Mouse (Mus musculus) hindbrain, embryonic 15.5 days (tissue): ENCODE measurements around the gene Olfr1048. TPM values are rescaled to one million over a fixed set of nuclear protein-coding genes. Genes with fewer than 3 reads are reported as not detected.
"Not testable (repeated sequence)": the region's sequence is repeated elsewhere in the genome, so short reads cannot be mapped to it uniquely, and the experiment has no call there.

ENCODE experiments used
- ATAC-seq: fragments of 200-750 bp; cut with Nextera tagmentation; 2 replicates; pipeline ENCODE4 v1.8.0; 2017; ENCODE audit warnings: low read depth, moderate number of reproducible peaks, moderate TSS enrichment; ENCODE audit not compliant: low FRiP score
- H3K27ac ChIP-seq: fragments of 300-500 bp; sonication (generic); replicated peaks from 2 replicates; pipeline ENCODE4 v1.5.1; 2015; ENCODE audit warnings: mild to moderate bottlenecking, inconsistent platforms
- H3K27me3 ChIP-seq: fragments of 300-500 bp; sonication (generic); 2 replicates; pipeline ENCODE4 v1.6.1; 2015; ENCODE audit warnings: control low read depth, inconsistent platforms
- H3K36me3 ChIP-seq: fragments of 300-500 bp; sonication (generic); 2 replicates; pipeline ENCODE4 v1.6.1; 2015; ENCODE audit warnings: control low read depth, inconsistent platforms
- H3K4me1 ChIP-seq: fragments of 300-500 bp; sonication (generic); replicated peaks from 2 replicates; pipeline ENCODE4 v1.6.1; 2015; ENCODE audit warnings: control low read depth, inconsistent platforms
- H3K4me2 ChIP-seq: fragments of 300-500 bp; sonication (generic); 2 replicates; pipeline ENCODE4 v1.6.1; 2015; ENCODE audit warnings: moderate library complexity, mild to moderate bottlenecking, inconsistent platforms
- H3K4me3 ChIP-seq: fragments of 300-500 bp; sonication (generic); 2 replicates; pipeline ENCODE4 v1.5.1; 2015; ENCODE audit warnings: mild to moderate bottlenecking, inconsistent platforms
- H3K9ac ChIP-seq: fragments of 300-500 bp; sonication (generic); 2 replicates; pipeline ENCODE4 v1.6.1; 2015; ENCODE audit warnings: inconsistent platforms
- H3K9me3 ChIP-seq: fragments of 300-500 bp; sonication (generic); 2 replicates; pipeline ENCODE4 v1.6.1; 2016; ENCODE audit warnings: control low read depth, inconsistent platforms
- WGBS: fragments of 180-500 bp; shearing (Covaris S2); methylation state at CpG from one replicate; pipeline ENCODE4 v1.1.7; 2015; 5-methylcytosine and 5-hydroxymethylcytosine counted together
- polyA plus RNA-seq: library from polyadenylated mRNA; unstranded; fragments of >200 nt; fragmentation: Nextera tagmentation; extraction: Ambion mirVana; gene quantifications from 2 replicates; pipeline ENCODE4 v1.2.1, GENCODE M21; 2015

Olfr1048 gene
- polyA plus RNA-seq = not detected in 2 replicates

DNA sequence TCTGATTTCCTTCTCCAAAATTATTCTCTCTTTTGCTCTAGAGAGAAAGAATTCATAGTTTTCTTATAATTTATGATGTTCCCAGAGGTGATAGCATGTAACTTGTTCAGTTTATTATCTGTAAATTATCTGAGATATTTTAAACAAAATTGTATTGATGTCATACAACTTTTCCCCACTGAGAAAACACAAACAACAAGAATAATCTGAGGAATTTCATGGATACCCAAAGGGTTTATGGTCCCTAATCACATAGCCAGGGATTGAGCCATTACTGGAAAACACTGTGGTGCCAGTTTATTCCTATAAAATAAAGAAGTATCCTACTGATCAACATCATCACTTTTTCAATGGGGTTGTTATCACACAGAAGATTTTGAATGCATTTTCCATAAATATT, at the start of gene Olfr1048:
Gene Olfr1048, minus strand, starts transcription at position 101 of the 400 bp plus-strand sequence.
- no peaks in the 10 kb centered on the region for H3K27me3 ChIP-seq
- ATAC-seq = no peak
- no peaks in the 10 kb centered on the region for H3K4me1 ChIP-seq
- H3K36me3 ChIP-seq = no peaks in the 10 kb centered on the region
- H3K4me2 ChIP-seq = no peak within 1 kb of the TSS
- H3K27ac ChIP-seq = no peak within 1 kb of the TSS
- no peak within 1 kb of the TSS for H3K4me3 ChIP-seq
- no peak within 1 kb of the TSS for H3K9ac ChIP-seq
- H3K9me3 ChIP-seq = no peaks in the 10 kb centered on the region

DNA sequence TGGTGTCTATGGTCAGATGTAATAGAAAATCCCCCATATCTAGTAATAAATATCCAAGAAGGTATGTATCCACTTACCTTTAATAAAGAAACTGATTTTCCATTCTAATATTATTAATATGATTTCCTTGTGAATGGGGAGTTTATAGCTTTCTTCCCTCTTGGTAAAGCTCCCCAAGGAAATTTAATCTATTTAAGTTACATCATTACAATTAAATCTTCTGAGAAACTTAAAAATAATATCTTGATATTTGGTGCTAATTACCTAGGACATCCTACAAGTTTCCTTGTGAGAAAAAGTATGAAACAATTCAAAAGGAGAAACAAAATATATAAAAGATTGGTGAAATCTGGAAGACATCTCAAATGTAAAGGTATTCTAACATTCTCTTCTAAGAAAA, 38.9 kb upstream of the Olfr1048 start, which contains the start of gene Olfr1051:
Gene Olfr1051, minus strand, starts transcription at position 101 of the 400 bp plus-strand sequence.
- H3K27me3 ChIP-seq, H3K9me3 ChIP-seq, ATAC-seq, H3K4me1 ChIP-seq, H3K4me3 ChIP-seq, H3K27ac ChIP-seq, H3K36me3 ChIP-seq, H3K4me2 ChIP-seq, H3K9ac ChIP-seq: not testable (repeated sequence)

DNA sequence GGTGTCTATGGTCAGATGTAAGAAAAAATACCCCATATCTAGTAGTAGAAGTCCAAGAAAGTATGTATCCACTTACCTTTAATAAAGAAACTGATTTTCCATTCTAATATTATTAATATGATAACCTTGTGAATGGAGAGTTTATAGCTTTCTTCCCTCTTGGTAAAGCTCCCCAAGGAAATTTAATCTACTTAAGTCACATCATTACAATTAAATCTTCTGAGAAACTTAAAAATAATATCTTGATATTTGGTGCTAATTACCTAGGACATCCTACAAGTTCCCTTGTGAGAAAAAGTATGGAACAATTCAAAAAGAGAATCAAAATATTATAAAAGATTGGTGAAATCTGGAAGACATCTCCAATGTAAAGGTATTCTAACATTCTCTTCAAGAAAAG, 18.1 kb upstream of the Olfr1048 start, which contains the start of gene Olfr1049:
Gene Olfr1049, minus strand, starts transcription at position 101 of the 400 bp plus-strand sequence.
- H3K4me2 ChIP-seq, H3K36me3 ChIP-seq, ATAC-seq, H3K27me3 ChIP-seq, H3K4me1 ChIP-seq, H3K27ac ChIP-seq, H3K9ac ChIP-seq, H3K4me3 ChIP-seq, H3K9me3 ChIP-seq: not testable (repeated sequence)

DNA sequence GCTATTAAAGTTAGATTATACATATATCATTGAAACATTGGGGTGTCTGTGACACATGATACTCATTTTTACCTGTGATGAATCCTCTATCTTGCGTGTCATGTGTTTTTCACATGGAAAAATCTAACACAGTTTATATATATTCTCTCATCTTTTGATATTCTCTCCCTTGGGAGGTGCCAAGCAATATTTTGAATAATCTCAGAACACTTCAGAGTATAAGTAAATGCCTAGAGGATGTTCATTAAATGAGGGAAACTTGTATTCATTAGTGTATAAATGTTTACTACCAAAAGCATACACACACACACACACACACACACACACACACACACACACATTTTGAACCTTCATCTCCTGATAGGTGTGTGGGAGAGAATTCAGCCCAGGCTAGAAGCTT, 8.8 kb downstream of the Olfr1048 start, which contains the start of gene Olfr1047:
Gene Olfr1047, minus strand, starts transcription at position 101 of the 400 bp plus-strand sequence.
- H3K4me2 ChIP-seq = no peak within 1 kb of the TSS
- no peaks in the 10 kb centered on the region for H3K4me1 ChIP-seq
- no peak within 1 kb of the TSS for H3K9ac ChIP-seq
- no peaks in the 10 kb centered on the region for H3K9me3 ChIP-seq
- no peak for ATAC-seq
- H3K4me3 ChIP-seq = no peak within 1 kb of the TSS
- 98% methylated on average over 1 of the region's 1 CpGs for WGBS
- H3K36me3 ChIP-seq = no peaks in the 10 kb centered on the region
- no peak within 1 kb of the TSS for H3K27ac ChIP-seq
- H3K27me3 ChIP-seq = no peaks in the 10 kb centered on the region

DNA sequence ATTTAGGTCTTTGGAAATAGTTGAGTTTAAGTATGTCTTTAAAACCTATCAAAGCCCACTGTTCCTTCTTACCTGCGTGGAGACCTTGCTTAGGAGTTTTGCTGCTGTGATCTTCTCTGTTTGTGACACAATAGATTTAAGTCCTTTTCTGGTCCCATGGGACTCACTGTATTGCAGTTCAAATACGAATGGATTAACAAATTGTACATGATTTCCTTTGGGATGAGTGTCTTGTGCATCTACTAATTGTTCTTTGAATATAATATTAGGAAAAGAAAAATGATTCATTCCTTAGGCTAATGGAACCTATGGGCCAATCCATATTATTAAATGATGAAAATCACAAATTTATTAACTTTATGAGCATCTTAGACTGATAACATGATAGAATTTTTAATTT, 20.9 kb downstream of the Olfr1048 start, which contains the start of gene Olfr1046:
Gene Olfr1046, minus strand, starts transcription at position 101 of the 400 bp plus-strand sequence.
- Histone ChIP-seq H3K9ac (no peak within 1 kb of the TSS), H3K27me3 (no peaks in the 10 kb centered on the region), H3K9me3 (no peaks in the 10 kb centered on the region), H3K36me3 (no peaks in the 10 kb centered on the region), H3K4me2 (no peak within 1 kb of the TSS), H3K4me1 (no peaks in the 10 kb centered on the region), H3K4me3 (no peak within 1 kb of the TSS), H3K27ac (no peak within 1 kb of the TSS)
- ATAC-seq = no peak
- 67% methylated on average over 2 of the region's 2 CpGs for WGBS

DNA sequence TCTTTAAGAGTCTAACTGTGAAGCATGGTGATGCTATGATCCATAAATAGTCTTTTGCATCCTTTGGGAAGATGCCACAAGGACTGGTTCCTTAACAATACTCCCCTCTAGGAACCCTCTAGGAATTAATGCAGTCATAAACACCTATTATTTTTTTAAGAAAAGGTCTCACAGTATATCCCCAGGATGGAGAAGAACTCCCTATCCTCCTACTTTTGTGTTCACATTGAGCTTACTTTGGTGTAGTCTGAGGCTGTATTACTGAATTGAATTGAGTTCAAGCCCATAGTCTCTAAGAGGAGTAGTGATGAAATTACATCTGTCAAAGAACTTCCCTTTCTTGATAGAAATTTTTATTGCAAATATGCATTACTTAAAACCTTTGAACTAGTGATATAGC, 37.2 kb downstream of the Olfr1048 start, which contains the start of gene Olfr1045:
Gene Olfr1045, minus strand, starts transcription at position 101 of the 400 bp plus-strand sequence.
- no peaks in the 10 kb centered on the region for H3K9me3 ChIP-seq
- no peak within 1 kb of the TSS for H3K4me2 ChIP-seq
- no peak within 1 kb of the TSS for H3K4me3 ChIP-seq
- H3K36me3 ChIP-seq = no peaks in the 10 kb centered on the region
- no peaks in the 10 kb centered on the region for H3K4me1 ChIP-seq
- no peak for ATAC-seq
- H3K9ac ChIP-seq = no peak within 1 kb of the TSS
- H3K27ac ChIP-seq = no peak within 1 kb of the TSS
- H3K27me3 ChIP-seq = no peaks in the 10 kb centered on the region

DNA sequence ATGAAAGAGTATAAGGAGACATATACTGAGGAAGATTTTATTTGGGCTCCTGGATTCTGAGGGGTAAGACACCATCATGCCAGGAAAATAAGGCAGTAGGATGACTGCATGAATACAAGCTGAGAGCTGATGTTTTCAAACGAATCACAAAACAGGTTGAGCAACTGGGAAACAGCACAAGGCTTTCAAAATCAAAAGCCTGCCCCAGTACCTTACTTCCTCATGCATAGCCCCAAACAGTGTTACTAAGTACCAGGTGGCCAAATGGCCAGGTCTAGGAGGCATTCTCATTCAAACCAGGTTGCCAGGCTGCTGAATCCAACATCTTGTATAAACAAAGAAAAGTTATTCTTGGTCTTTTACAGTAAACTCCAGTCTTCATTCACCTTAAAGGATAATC, 44.2 kb downstream of the Olfr1048 start:
- Histone ChIP-seq H3K36me3 (no peaks in the 10 kb centered on the region), H3K9ac (no peak overlapping the region), H3K4me3 (no peak overlapping the region), H3K9me3 (no peaks in the 10 kb centered on the region), H3K27me3 (no peaks in the 10 kb centered on the region), H3K4me2 (no peak overlapping the region), H3K4me1 (no peaks in the 10 kb centered on the region), H3K27ac (no peak overlapping the region)
- 57% methylated on average over 1 of the region's 1 CpGs for WGBS
- ATAC-seq = no peak

DNA sequence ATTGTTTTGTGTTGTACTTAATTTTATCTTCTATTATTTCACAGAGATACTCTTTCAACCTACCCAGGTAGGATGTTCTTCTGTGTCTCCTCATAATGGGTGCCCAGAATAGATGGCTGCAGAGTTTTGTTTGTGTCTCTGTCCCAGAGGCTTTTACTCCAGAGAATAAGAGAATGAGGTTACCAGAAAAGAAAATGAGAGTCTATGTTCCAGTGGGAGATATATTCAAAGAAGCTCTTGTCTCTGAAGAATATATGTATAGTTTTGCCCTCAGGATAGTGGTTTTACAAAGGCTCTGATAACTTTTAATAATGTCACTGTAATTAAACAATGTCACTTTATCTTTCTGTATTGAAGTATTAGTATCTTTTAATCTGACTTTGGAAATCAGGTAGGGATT, 54.5 kb downstream of the Olfr1048 start, which contains the start of gene Olfr52:
Gene Olfr52, minus strand, starts transcription at position 101 of the 400 bp plus-strand sequence.
- ATAC-seq = no peak

More for the DNA sequence above, 54.5 kb downstream of the Olfr1048 start, which contains the start of gene Olfr52:
- H3K9ac ChIP-seq = no peak within 1 kb of the TSS
- no peaks in the 10 kb centered on the region for H3K36me3 ChIP-seq
- H3K27me3 ChIP-seq = no peaks in the 10 kb centered on the region
- no peak within 1 kb of the TSS for H3K27ac ChIP-seq
- H3K9me3 ChIP-seq = no peaks in the 10 kb centered on the region
- H3K4me3 ChIP-seq = no peak within 1 kb of the TSS
- H3K4me1 ChIP-seq = no peaks in the 10 kb centered on the region
- no peak within 1 kb of the TSS for H3K4me2 ChIP-seq

Other genes starting within 250 kb of the Olfr1048 start
- not detected in 2 replicates for gene Olfr1031, start 250.0 kb downstream of the Olfr1048 start, polyA plus RNA-seq
- gene Olfr1032, start 234.7 kb downstream of the Olfr1048 start, polyA plus RNA-seq = not detected in 2 replicates
- 0.25 TPM in 1 of 2 replicates, not detected in the other for gene Olfr1033, start 219.7 kb downstream of the Olfr1048 start, polyA plus RNA-seq
- not detected in 2 replicates for gene Olfr1034, start 194.4 kb downstream of the Olfr1048 start, polyA plus RNA-seq
- gene Olfr1036, start 166.3 kb downstream of the Olfr1048 start, polyA plus RNA-seq = not detected in 2 replicates
- gene Olfr1037, start 152.9 kb downstream of the Olfr1048 start, polyA plus RNA-seq = not detected in 2 replicates
- not detected in 2 replicates for gene Olfr1039, start 104.4 kb downstream of the Olfr1048 start, polyA plus RNA-seq
- gene Olfr1040, start 93.6 kb downstream of the Olfr1048 start, polyA plus RNA-seq = not detected in 2 replicates
- gene Olfr1042, start 78.5 kb downstream of the Olfr1048 start, polyA plus RNA-seq = not detected in 2 replicates
- gene Olfr1043, start 72.8 kb downstream of the Olfr1048 start, polyA plus RNA-seq = not detected in 2 replicates
- not detected in 2 replicates for gene Olfr1044, start 62.5 kb downstream of the Olfr1048 start, polyA plus RNA-seq
- gene Olfr52, start 54.6 kb downstream of the Olfr1048 start, polyA plus RNA-seq = not detected in 2 replicates
- not detected in 2 replicates for gene Olfr1045, start 37.3 kb downstream of the Olfr1048 start, polyA plus RNA-seq
- gene Olfr1046, start 21.0 kb downstream of the Olfr1048 start, polyA plus RNA-seq = not detected in 2 replicates
- not detected in 2 replicates for gene Olfr1047, start 8.9 kb downstream of the Olfr1048 start, polyA plus RNA-seq
- gene Olfr1049, start 18.0 kb upstream of the Olfr1048 start, polyA plus RNA-seq = not detected in 2 replicates
- gene Olfr1051, start 38.8 kb upstream of the Olfr1048 start, polyA plus RNA-seq = not detected in 2 replicates
- not detected in 2 replicates for gene Olfr1052, start 52.2 kb upstream of the Olfr1048 start, polyA plus RNA-seq
- not detected in 2 replicates for gene Olfr1053, start 75.0 kb upstream of the Olfr1048 start, polyA plus RNA-seq
- not detected in 2 replicates for gene Olfr1054, start 95.1 kb upstream of the Olfr1048 start, polyA plus RNA-seq
- gene Olfr1055, start 110.0 kb upstream of the Olfr1048 start, polyA plus RNA-seq = not detected in 2 replicates
- not detected in 2 replicates for gene Olfr1056, start 122.2 kb upstream of the Olfr1048 start, polyA plus RNA-seq
- gene Olfr1057, start 138.1 kb upstream of the Olfr1048 start, polyA plus RNA-seq = not detected in 2 replicates
- not detected in 2 replicates for gene Olfr1058, start 148.3 kb upstream of the Olfr1048 start, polyA plus RNA-seq
- gene Olfr1061, start 173.8 kb upstream of the Olfr1048 start, polyA plus RNA-seq = not detected in 2 replicates
- gene Olfr1062, start 186.5 kb upstream of the Olfr1048 start, polyA plus RNA-seq = not detected in 2 replicates
- not detected in 2 replicates for gene Olfr1065, start 210.3 kb upstream of the Olfr1048 start, polyA plus RNA-seq
- gene Olfr1066, start 216.0 kb upstream of the Olfr1048 start, polyA plus RNA-seq = not detected in 2 replicates
- not detected in 2 replicates for gene Olfr228, start 247.1 kb upstream of the Olfr1048 start, polyA plus RNA-seq